Mouse (Mus musculus): ENCODE data around the gene Ripor2.

Gene Ripor2

DNA sequence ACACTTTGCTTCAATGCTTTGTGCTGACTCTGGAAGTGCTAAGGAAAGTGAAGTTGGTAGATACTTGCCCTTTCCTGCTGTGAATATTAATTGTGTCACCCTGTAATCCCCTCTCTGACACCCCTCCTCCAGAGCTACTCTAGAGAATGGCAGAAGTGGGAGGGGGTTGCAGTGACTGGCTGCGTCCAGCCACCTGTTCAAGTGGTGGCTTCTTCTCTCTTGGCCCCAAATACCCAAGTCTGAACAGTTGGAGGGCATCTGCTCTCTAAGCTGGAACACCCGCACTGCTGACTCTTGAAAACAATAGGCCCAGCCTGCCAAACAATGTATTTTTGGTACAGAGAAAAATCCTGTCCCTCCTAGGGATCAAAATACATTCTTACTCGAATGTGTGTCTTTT is 69.0 kb downstream of the Ripor2 start:
- DNase-seq = no peak

- no peak for DNase-seq
Observed at GRCm38 (mm10) chr13:24654919-24655635, 73.1 kb downstream of the Ripor2 start.

GRCm38 (mm10) chr13:24656719-24657497 is 74.9 kb downstream of the Ripor2 start:
- DNase-seq = no peak

- no peak for DNase-seq
Observed at GRCm38 (mm10) chr13:24666763-24667162, 84.8 kb downstream of the Ripor2 start.

GRCm38 (mm10) chr13:24668556-24668955 is 86.6 kb downstream of the Ripor2 start:
- no peak for DNase-seq

- no peak for DNase-seq
Observed at GRCm38 (mm10) chr13:24670676-24671075, 88.7 kb downstream of the Ripor2 start.

DNA sequence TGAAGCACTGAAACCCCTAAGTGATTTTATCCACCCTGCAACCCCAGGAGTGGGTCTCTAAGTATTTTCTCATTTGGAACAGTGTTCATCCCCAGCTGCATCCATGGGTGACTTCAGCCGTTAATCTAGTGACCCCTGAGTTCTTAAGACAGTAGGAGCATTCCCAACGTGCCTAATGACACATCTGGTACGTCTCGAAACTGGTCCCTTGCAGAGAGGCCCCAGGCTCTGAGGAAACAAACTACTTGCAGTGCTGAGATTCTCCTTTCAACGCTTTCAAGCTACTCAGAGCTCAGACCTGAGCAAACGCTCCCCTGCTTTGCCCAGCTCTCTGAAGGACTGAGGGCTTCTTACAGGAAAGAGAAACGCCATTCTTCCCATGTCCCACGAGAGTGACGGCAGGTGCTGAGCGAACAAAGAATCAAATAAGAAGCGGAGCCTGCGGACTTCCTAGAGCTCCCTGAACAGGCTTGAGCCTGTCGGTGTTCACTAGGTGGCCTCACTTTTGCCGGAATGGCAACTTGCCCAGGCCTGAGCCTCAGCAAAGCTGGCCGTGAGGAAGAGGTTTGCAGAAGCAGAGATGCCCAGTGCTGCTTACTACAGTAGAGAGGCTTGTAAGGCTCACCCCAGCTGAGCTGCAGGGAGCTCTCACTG is 97.2 kb downstream of the Ripor2 start:
- peak; percentile 22 to 26 for DNase-seq

- no peak for DNase-seq
Observed at GRCm38 (mm10) chr13:24680951-24681350, 99.0 kb downstream of the Ripor2 start.

GRCm38 (mm10) chr13:24682346-24682745 is 100.4 kb downstream of the Ripor2 start:
- no peak for DNase-seq

GRCm38 (mm10) chr13:24684503-24684902 is 102.5 kb downstream of the Ripor2 start:
- DNase-seq = no peak

- DNase-seq = no peak
Observed at GRCm38 (mm10) chr13:24685846-24686245, 103.9 kb downstream of the Ripor2 start.

DNA sequence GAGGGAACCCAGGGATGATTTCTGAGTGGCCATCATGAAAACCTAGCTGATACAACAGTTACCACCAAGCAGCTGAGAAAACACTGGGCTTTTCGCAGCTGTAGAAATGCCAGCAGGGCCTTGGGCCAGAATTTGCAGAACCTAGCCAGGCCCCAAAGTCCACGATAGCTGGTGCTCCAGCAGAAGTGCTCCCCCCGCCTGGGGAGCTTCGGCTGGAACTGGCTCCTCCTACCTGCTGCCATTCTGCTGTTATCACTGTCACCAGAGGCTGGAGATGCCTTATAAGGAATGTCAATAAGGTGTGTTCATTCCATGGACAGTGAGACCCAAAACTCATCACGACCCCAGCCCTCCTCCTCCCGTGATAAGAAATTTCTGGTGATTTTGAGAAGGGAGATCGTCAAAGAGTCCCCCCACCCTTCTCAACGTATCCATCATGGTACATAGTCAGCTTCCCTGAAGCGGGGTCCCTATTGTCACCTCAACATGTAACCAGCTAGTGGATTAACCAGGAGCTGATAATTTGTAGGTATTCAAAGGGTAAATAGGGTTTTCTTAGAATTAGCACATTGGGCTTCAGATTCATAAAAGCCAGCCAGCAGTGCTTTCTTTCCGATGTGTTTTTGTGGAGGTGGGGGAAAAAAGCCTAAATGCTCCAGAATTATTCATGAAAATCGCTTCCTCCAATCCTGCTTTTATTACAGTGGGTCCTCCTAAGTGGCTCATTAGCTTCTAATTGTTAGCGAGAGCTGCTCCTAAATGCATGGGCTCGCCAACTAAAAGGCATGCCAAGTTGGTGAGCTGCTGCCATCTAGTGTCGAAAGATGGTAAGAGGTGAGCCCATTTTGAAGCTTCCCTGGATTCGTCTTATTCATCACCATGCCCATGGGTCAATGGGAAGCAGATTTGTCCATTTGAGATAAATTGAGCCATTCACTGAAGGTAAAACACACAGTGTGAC is 105.0 kb downstream of the Ripor2 start:
- DNase-seq = peak; percentile 66 to 83

GRCm38 (mm10) chr13:24693312-24693711 is 111.3 kb downstream of the Ripor2 start:
- no peak for DNase-seq

DNA sequence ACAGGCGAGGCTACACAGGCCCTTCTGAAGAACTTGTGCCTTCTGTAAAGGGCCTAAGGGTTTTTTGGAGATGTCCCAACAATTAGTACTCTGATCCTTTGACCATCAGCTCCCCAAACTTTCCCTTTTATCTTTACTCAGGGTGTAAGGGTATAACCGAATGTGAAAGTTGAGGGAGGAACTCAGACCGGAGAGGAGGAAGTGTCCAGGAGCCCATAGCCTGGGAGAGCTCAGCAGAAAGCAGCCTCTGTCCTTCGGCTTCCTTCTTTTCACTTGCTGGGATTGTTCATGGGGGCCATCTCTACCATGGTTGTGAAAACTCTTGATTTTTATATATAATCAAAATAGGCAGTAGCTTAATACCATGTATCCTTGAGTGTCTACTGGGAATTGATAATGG is 116.8 kb downstream of the Ripor2 start:
- DNase-seq = no peak

GRCm38 (mm10) chr13:24702128-24702527 is 120.1 kb downstream of the Ripor2 start:
- DNase-seq = no peak

GRCm38 (mm10) chr13:24709656-24710396 is 127.8 kb downstream of the Ripor2 start:
- DNase-seq = no peak

GRCm38 (mm10) chr13:24710968-24711367 is 129.0 kb downstream of the Ripor2 start:
- DNase-seq = no peak

DNA sequence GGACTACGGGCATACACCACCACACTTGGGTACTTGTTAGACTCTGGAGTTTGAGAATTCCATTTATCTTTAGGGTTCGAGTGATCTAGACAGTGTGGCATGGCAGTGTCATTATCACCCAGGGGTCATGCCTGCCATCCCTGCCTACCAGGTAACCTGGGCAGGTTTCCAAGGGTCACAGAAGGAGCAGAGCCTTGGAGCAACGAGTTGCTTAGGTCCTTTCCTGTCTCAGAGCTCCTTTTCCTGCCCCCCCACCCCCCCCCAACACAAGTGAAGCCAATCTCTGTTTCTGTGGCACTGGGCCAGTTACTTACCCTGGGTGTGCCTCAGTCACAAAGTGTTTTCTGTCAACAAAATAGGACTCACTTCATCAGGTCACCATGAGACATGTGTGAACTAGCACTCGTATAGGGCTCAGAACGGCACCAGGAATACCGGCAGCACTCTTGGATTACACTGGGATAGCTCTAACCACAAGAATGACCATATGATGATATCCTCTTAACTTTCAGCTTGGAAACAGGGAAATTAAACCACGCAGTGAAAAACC is 130.7 kb downstream of the Ripor2 start:
- DNase-seq = no peak

- peak; percentile 86 to 90 for DNase-seq
Observed at GRCm38 (mm10) chr13:24713434-24714000, 131.5 kb downstream of the Ripor2 start.

DNA sequence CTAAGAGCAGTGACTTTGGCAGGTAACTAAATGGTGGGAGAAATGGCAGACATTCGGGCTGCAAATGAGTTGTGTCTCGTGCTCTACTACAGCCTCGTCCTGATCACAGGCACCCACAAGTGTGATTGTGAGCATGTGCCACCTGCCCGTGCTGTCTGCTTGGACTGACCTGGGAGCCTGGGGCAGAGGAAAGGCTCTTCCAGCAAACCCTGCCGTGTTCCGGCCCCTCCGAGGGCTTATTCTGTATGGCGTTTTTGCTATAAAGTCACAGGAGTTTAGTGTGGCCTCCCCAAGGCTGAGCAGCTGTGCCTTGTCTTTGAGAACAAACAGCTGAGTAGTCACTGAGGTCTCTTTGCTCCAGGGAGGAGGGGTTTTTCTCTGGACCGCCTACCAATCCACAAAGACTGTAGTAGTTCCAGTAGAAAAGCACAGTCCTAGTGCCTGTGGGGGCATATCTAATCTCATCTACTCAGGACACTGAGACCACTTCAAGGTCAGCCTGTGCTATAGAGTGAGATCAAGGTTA is 132.4 kb downstream of the Ripor2 start:
- no peak for DNase-seq

DNA sequence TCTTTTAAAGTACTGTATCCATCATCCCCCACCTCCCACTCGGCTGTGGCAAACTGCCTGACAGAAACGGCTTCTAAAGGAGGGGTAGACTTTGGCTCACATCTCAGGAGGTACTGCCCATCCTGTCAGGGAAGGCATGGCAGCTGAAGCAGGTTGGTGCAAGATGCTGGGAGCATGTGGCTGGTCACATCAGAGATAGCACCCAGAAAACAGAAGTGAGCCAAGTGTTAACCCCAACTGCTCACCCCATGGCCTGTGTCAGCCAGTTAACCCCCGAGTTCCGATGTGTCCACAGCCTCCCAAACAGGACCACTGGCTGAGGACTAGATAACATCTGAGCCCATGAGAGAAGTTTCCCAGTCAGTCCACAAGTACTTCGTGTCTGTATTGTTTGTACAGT is 133.6 kb downstream of the Ripor2 start:
- DNase-seq = no peak

Data from cerebellum, postnatal 36 days (tissue).